Mouse (Mus musculus) heart, embryonic 13.5 days (tissue): ENCODE measurements around the gene Slc4a8. TPM values are rescaled to one million over a fixed set of nuclear protein-coding genes. Genes with fewer than 3 reads are reported as not detected.

Experiments used
- ATAC-seq: fragments of 200-750 bp; cut with Nextera tagmentation; 2 replicates; pipeline ENCODE4 v1.8.0; 2017; ENCODE audit warnings: moderate TSS enrichment; ENCODE audit not compliant: insufficient number of reproducible peaks, low FRiP score, low TSS enrichment; ENCODE audit errors: extremely low read depth
- H3K27ac ChIP-seq: fragments of 300-500 bp; sonication (generic); replicated peaks from 2 replicates; pipeline ENCODE4 v1.5.1; 2015; ENCODE audit warnings: moderate library complexity, mild to moderate bottlenecking, inconsistent platforms
- H3K27me3 ChIP-seq: fragments of 300-500 bp; sonication (generic); replicated peaks from 2 replicates; pipeline ENCODE4 v1.6.1; 2015; ENCODE audit warnings: mild to moderate bottlenecking, inconsistent platforms
- H3K36me3 ChIP-seq: fragments of 300-500 bp; sonication (generic); 2 replicates; pipeline ENCODE4 v1.6.1; 2015; ENCODE audit warnings: mild to moderate bottlenecking, inconsistent platforms
- H3K4me1 ChIP-seq: fragments of 300-500 bp; sonication (generic); 2 replicates; pipeline ENCODE4 v1.6.1; 2015; ENCODE audit warnings: inconsistent platforms
- H3K4me2 ChIP-seq: fragments of 300-500 bp; sonication (generic); 2 replicates; pipeline ENCODE4 v1.6.1; 2015; ENCODE audit warnings: inconsistent platforms, mild to moderate bottlenecking, moderate library complexity
- H3K4me3 ChIP-seq: fragments of 300-500 bp; sonication (generic); 2 replicates; pipeline ENCODE4 v1.5.1; 2015; ENCODE audit warnings: moderate library complexity, mild to moderate bottlenecking, inconsistent platforms
- H3K9ac ChIP-seq: fragments of 300-500 bp; sonication (generic); 2 replicates; pipeline ENCODE4 v1.6.1; 2015; ENCODE audit warnings: inconsistent platforms, mild to moderate bottlenecking, moderate library complexity
- H3K9me3 ChIP-seq: fragments of 300-500 bp; sonication (generic); 2 replicates; pipeline ENCODE4 v1.6.1; 2016; ENCODE audit warnings: inconsistent platforms
- WGBS: fragments of 180-500 bp; shearing (Covaris S2); methylation state at CpG from one replicate; pipeline ENCODE4 v1.1.7; 2015; ENCODE audit warnings: mixed read lengths; 5-methylcytosine and 5-hydroxymethylcytosine counted together
- polyA plus RNA-seq: library from polyadenylated mRNA; unstranded; fragments of >200 nt; fragmentation: Nextera tagmentation; extraction: Ambion mirVana; gene quantifications from 2 replicates; pipeline ENCODE4 v1.2.1, GENCODE M21; 2015

Gene Slc4a8
- polyA plus RNA-seq: 1.0 and 1.1 TPM in 2 replicates

DNA sequence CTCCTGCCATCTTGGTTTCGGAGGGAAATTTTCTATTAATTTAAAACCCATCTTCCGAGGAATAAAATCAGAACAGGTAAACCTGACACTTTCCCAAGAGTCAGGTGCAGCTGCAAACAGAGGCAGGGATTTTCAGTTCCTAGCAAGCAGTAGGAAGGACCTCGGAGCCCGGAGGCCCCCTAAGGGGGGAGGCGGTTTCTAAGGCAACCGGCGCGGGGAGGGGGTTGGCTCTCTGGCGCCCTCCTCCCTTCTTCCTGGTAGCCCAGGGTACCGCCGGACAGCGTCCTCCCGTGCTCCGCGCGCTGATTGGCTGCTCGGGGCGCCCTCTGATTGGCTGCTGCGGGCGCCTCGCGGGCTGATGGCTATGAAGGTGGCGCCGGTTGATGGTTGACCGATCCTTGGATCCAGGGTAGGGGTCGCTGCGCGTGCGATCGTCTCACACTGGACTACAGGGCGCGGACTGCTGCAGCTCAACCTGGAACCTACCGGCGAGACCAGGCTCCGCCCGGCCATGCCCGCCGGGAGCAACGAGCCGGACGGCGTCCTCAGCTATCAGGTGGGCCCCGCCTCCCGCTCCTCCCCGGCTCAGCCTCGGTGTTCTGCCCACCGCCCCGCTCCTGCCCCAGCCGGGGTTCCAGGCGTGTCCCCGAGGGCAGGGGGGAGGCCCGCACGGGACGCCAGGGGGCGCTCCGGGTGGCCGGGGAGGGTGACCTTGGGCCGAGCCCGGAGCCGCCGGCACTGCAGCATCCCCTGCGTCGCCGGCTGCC lies at the start of gene Slc4a8:
TSS of gene Slc4a8 (plus strand) at position 329 of the 767 bp plus-strand sequence.
- ATAC-seq: peak; percentile 83
- Histone ChIP-seq H3K4me1 (peaks cover 16% of the 10 kb centered on the region), H3K9ac (peak within 1 kb of the TSS; percentile 73), H3K9me3 (no peaks in the 10 kb centered on the region), H3K4me3 (peak within 1 kb of the TSS; percentile 60), H3K36me3 (no peaks in the 10 kb centered on the region), H3K27me3 (peaks cover 85% of the 10 kb centered on the region), H3K4me2 (peak within 1 kb of the TSS; percentile 74), H3K27ac (no peak within 1 kb of the TSS)
- WGBS: under 1% methylated on average over 55 of the region's 64 CpGs

DNA sequence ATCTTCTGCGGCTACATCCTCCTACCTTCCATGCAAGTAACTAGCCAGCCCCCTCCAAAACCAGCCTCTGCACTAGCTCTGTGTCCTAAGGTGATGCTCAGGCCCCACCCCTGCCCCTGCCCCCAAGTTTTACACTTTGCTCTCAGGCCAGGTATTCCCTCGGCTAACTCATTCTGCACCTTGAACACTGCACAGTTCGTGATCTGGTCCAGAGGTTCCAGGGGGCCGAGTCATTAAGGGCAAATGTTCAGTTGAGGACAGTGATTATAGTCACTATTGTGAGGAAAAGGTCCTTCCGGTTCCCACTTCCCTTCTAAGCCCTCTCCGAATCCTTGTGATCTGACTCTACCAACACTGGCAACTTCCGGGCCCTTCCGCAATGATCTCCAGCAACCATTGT lies 47.1 kb upstream of the Slc4a8 start:
- H3K36me3 ChIP-seq: no peaks in the 10 kb centered on the region
- no peak overlapping the region for H3K4me3 ChIP-seq
- no peaks in the 10 kb centered on the region for H3K4me1 ChIP-seq
- peaks cover 3% of the 10 kb centered on the region; the same call in 1 of the 2 replicates for H3K27me3 ChIP-seq
- H3K27ac ChIP-seq: no peak overlapping the region
- peaks cover 3% of the 10 kb centered on the region; the same call in 1 of the 2 replicates for H3K9me3 ChIP-seq
- WGBS: 76% methylated on average over 8 of the region's 8 CpGs
- H3K9ac ChIP-seq: no peak overlapping the region
- no peak overlapping the region for H3K4me2 ChIP-seq
- ATAC-seq: no peak

DNA sequence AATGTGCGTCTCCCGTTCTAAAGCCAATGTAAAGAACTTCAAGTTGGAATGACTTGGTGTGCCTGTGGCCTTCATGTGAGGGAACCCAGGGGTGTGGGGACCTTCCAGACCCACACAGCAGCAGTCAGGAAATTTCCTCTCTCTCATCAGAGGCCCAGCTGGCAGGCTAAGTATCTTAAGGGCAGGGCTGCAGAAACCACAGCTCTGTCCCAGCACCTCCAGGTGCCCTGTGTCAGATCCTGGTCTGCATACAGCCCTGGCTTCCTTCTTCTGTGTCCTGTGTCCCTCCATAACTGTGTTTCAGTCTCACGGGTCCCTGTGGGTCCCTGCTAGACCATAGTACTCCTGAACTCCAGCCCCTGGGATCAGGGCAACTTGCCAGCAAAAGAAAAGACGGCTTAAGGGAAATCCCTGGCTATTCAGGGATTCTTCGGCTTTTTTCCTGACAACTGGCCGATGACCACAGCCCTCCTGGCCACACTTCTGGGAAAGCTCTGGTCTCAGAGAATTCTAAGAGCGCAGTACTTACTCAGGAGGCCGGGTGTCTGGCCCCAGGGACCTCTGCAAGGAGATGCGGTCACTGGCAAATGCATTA lies 46.1 kb upstream of the Slc4a8 start:
- Histone ChIP-seq H3K4me2 (no peak overlapping the region), H3K27ac (no peak overlapping the region), H3K27me3 (peaks cover 8% of the 10 kb centered on the region; the same call in 1 of the 2 replicates), H3K9me3 (peaks cover 3% of the 10 kb centered on the region; the same call in 1 of the 2 replicates), H3K4me1 (no peaks in the 10 kb centered on the region), H3K36me3 (no peaks in the 10 kb centered on the region), H3K9ac (no peak overlapping the region), H3K4me3 (no peak overlapping the region)
- ATAC-seq: no peak
- 66% methylated on average over 9 of the region's 9 CpGs for WGBS

DNA sequence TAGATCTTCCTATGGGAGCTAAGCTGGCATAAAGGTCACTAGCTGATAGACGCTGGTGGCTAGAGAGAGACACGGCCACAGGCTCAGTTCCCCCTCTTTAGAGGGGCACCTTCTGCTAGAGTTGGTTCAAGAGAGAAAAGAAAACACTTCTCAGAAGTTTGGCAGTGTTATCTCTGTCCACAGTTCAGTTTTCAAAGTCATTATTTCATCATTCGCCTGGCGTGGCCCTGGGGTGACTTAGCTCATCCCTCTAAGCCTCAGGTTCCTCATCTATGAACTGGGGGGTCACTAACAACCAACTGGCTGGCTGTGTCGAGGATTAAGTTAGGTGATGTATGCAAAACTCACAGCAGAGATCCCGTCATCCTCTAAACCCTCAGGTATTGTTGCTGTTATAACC lies 43.6 kb upstream of the Slc4a8 start:
- 0 out of 2 replicates have a peak, but pooled peaks cover 3% of the 10 kb centered on the region for H3K9me3 ChIP-seq
- 69% methylated on average over 6 of the region's 6 CpGs for WGBS

DNA sequence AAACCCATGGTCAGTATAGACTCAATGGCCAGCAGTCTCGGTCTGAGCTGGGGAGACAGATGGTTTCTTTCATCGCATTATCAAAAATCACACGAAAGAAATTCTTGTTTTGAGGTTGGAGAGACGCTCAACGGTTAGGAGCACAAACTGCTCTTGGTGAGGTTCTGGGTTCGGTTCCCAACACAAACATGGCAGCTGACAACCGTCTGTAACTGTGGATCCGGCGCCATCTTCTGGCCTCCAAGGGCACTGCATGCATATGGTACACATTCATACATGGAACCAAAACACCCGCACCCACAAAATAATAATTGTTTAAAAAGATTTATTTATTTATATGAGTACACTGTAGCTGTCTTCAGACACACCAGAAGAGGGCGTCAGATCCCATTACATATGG lies 43.0 kb upstream of the Slc4a8 start:
- H3K36me3 ChIP-seq: no peaks in the 10 kb centered on the region
- H3K27me3 ChIP-seq: peaks cover 14% of the 10 kb centered on the region; the same call in 1 of the 2 replicates
- H3K27ac ChIP-seq: no peak overlapping the region
- WGBS: 71% methylated on average over 11 of the region's 11 CpGs
- no peak overlapping the region for H3K4me2 ChIP-seq
- no peak for ATAC-seq
- no peaks in the 10 kb centered on the region for H3K4me1 ChIP-seq
- H3K9ac ChIP-seq: no peak overlapping the region
- no peak overlapping the region for H3K4me3 ChIP-seq
- 0 out of 2 replicates have a peak, but pooled peaks cover 3% of the 10 kb centered on the region for H3K9me3 ChIP-seq

More for the DNA sequence above, 43.6 kb upstream of the Slc4a8 start:
- Histone ChIP-seq H3K9ac (no peak overlapping the region), H3K4me3 (no peak overlapping the region), H3K27me3 (peaks cover 13% of the 10 kb centered on the region; the same call in 1 of the 2 replicates), H3K36me3 (no peaks in the 10 kb centered on the region), H3K27ac (no peak overlapping the region), H3K4me2 (no peak overlapping the region), H3K4me1 (no peaks in the 10 kb centered on the region)
- no peak for ATAC-seq

DNA sequence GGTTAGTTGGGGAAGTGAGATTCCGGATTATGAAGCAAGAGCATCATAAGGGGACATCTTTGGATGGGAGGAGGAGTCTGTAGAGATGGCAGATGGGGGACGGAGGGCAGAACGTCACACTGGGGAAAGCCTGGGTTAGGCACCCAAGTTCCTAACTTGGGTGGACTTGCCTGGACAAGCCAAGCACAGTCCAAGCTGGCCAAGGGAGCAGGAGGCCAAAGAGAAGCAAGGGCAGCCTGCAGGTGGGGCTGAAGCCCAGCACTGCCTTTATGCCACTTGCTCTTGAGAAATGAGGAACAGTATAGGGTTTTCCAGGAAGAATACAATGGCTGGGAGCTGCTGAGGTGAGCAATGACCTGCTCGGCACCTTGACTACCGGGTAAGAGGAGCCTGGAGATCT lies 42.3 kb upstream of the Slc4a8 start:
- Histone ChIP-seq H3K27me3 (peaks cover 17% of the 10 kb centered on the region), H3K9me3 (0 out of 2 replicates have a peak, but pooled peaks cover 3% of the 10 kb centered on the region), H3K27ac (no peak overlapping the region), H3K4me2 (no peak overlapping the region), H3K4me1 (no peaks in the 10 kb centered on the region), H3K36me3 (no peaks in the 10 kb centered on the region), H3K9ac (no peak overlapping the region), H3K4me3 (no peak overlapping the region)
- no peak for ATAC-seq
- WGBS: 78% methylated on average over 5 of the region's 5 CpGs

DNA sequence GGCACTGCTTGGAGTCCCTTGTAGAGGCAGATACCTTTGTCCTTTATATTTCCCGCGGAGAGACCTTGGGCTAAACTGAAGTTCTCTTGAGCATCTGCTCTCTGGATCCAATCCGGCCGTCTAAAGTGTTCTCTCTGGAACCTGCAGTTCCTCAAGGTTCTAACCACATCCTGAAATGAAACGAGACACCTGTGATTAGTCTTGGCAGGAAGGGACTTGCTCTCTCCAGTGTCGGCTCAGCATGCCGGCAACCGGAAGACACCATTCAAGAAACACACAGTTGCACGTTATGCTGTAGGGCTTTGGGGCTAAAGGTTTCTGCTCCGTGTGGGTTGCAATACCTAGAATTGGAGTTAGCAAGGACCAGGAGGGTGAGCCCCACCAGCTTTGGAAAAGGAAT lies 41.5 kb upstream of the Slc4a8 start:
- no peak overlapping the region for H3K27ac ChIP-seq
- no peak overlapping the region for H3K9ac ChIP-seq
- 0 out of 2 replicates have a peak, but pooled peaks cover 3% of the 10 kb centered on the region for H3K9me3 ChIP-seq
- H3K4me1 ChIP-seq: no peaks in the 10 kb centered on the region
- ATAC-seq: no peak
- peaks cover 14% of the 10 kb centered on the region for H3K27me3 ChIP-seq
- WGBS: 78% methylated on average over 10 of the region's 10 CpGs
- no peak overlapping the region for H3K4me2 ChIP-seq
- H3K36me3 ChIP-seq: no peaks in the 10 kb centered on the region
- no peak overlapping the region for H3K4me3 ChIP-seq

DNA sequence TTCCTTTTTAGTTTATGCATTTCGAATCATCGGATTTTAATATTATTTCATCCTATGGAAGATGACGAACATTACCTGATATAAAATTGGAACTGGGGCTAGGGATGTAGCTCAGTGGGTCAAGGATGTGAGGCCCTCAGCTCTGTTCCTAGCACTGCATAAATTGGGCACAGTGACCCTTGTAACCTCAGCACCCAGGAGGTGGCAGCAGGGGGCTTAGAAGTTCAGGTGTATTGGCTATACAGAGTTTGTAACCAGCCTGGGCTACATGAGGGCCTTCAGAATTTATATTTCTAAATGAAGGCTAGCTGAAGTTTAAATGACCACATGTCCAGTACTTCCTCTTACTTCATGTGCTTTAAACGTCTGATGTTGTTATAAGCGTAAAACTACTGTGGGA lies 40.1 kb upstream of the Slc4a8 start:
- WGBS: 83% methylated on average over 5 of the region's 5 CpGs
- Histone ChIP-seq H3K4me1 (no peaks in the 10 kb centered on the region), H3K4me2 (no peak overlapping the region), H3K4me3 (no peak overlapping the region), H3K36me3 (no peaks in the 10 kb centered on the region), H3K9ac (no peak overlapping the region), H3K27me3 (peaks cover 27% of the 10 kb centered on the region), H3K27ac (no peak overlapping the region), H3K9me3 (0 out of 2 replicates have a peak, but pooled peaks cover 3% of the 10 kb centered on the region)
- ATAC-seq: no peak

DNA sequence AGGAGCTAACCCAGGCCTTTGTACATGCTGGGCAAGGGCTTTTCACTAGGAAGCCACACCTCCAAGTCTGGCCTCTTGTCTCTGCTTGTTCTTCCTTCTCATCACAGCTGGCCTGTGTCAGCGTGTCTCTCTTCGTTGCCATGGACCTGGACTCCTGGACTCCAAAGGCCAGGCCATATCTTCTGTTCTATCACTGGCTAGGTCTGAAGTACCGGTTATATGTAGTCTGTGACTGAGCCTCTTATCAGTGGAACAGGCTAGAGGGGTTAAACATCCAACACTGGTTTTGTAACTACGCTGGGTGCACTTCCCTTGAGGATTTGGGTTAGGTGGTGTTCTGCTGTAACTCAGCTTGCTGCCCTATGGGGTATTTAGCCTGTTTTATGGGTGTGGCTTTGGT lies 39.5 kb upstream of the Slc4a8 start:
- H3K36me3 ChIP-seq: no peaks in the 10 kb centered on the region
- no peak overlapping the region for H3K4me2 ChIP-seq
- WGBS: 37% methylated on average over 4 of the region's 4 CpGs
- no peak for ATAC-seq
- no peak overlapping the region for H3K4me3 ChIP-seq
- H3K9ac ChIP-seq: no peak overlapping the region
- peaks cover 33% of the 10 kb centered on the region for H3K27me3 ChIP-seq
- H3K9me3 ChIP-seq: 0 out of 2 replicates have a peak, but pooled peaks cover 3% of the 10 kb centered on the region
- H3K4me1 ChIP-seq: no peaks in the 10 kb centered on the region
- no peak overlapping the region for H3K27ac ChIP-seq

DNA sequence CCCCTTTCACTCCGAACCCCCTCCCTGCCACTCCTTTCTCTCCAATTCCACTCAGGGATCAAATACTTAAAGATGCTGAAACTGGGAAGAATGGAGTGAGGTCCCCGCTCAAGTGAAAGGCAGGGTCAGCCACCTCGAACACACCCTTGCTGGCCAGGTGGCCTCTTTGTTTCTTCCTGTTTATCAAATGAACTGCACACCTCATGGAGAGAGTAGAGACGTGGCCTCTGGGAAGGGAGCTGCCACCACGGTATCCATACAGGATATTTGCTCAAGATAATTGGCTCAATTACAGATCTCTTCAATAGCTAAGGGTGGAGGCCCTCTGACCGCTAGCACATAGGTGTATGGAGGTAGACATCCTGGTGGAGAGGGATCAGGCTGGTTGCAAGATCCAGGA lies 39.0 kb upstream of the Slc4a8 start:
- WGBS: 67% methylated on average over 6 of the region's 6 CpGs
- peaks cover 38% of the 10 kb centered on the region for H3K27me3 ChIP-seq
- ATAC-seq: no peak

DNA sequence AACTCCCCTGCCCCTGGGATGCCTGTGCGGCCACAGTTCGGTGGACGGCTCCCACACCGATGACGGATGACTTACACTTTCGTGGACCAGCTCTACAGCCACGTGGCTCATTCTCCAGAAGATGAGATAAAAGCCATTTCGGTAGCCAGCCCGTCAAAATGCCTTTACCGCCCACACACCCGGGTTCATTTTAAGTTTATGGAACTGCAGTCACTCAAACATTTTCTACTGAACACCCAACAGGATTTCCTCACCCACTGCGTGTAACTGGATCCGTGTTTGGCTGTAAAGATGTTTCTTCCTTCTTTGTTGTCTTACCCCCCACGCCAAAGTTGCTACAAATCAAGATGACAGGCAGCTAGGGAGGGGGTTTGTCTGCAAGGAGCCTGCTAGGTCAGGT lies 38.0 kb upstream of the Slc4a8 start:
- H3K4me3 ChIP-seq: no peak overlapping the region
- H3K4me2 ChIP-seq: no peak overlapping the region
- 47% methylated on average over 14 of the region's 14 CpGs for WGBS
- H3K36me3 ChIP-seq: no peaks in the 10 kb centered on the region
- H3K4me1 ChIP-seq: no peaks in the 10 kb centered on the region
- 0 out of 2 replicates have a peak, but pooled peaks cover 2% of the 10 kb centered on the region for H3K9me3 ChIP-seq
- H3K9ac ChIP-seq: no peak overlapping the region
- no peak for ATAC-seq
- no peak overlapping the region for H3K27ac ChIP-seq
- peaks cover 48% of the 10 kb centered on the region for H3K27me3 ChIP-seq

More for the DNA sequence above, 39.0 kb upstream of the Slc4a8 start:
- Histone ChIP-seq H3K4me1 (no peaks in the 10 kb centered on the region), H3K4me3 (no peak overlapping the region), H3K9ac (no peak overlapping the region), H3K9me3 (0 out of 2 replicates have a peak, but pooled peaks cover 3% of the 10 kb centered on the region), H3K27ac (no peak overlapping the region), H3K36me3 (no peaks in the 10 kb centered on the region), H3K4me2 (no peak overlapping the region)
